Mouse (Mus musculus) heart, postnatal 4 days (tissue): Measurements from ENCODE around the gene Rbmx. TPM values are rescaled to one million over a fixed set of nuclear protein-coding genes. Genes with fewer than 3 reads are reported as not detected.

Source experiments
- DNase-seq: peaks from one replicate; pipeline ENCODE4 v3.0.0; 2021
- total RNA-seq, 2 experiments: library from RNA; stranded (reverse); gene quantifications; 2 replicates each; pipeline ENCODE4 v1.2.3; 2021

The Rbmx gene
- 10 to 100 TPM; 73.6 to 77.3 TPM for total RNA-seq

DNA sequence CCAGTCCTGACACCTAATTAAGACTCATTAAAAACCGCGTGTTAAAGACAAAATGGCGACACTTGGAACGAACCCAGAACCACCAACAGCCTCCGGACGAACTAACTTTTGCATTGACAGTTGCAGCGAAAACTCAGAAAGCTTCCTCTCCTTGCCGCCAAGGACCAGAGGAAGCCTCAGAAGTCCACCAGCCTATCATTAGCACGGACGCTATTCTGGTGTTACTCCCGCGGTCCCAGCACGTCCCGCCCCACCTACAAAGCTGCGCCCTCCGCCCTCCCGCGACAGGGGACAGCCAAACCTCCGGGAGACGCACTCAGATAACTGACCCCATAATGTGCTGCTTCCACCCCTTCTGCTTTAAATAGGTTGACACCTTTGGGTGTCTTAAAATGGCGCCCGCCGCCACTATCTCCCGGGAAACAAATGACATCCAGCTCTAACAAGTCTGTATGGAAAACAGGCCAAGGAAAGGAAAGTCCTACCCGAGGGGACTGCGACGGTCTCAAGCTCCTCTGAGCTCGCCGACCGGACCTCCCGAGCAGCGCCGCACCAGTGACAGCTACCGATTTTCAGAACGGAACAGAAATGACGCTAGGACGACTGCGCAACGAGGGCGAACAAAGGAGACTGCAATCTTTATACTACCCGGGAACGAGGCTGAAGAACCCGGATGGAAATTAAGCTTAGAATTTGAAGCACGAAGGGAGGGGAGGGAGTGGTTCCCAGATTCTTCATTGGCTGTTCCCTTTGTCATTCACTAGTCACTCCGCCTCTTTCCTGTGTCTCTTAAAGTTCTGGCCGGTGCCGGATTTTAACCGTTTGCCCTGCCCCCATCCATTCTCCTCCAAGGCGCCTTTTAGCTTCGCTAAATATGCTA lies at the start of gene Rbmx:
Gene Rbmx (minus strand): TSS at position 670 of the 880 bp plus-strand sequence.
- DNase-seq: peak; percentile 86

DNA sequence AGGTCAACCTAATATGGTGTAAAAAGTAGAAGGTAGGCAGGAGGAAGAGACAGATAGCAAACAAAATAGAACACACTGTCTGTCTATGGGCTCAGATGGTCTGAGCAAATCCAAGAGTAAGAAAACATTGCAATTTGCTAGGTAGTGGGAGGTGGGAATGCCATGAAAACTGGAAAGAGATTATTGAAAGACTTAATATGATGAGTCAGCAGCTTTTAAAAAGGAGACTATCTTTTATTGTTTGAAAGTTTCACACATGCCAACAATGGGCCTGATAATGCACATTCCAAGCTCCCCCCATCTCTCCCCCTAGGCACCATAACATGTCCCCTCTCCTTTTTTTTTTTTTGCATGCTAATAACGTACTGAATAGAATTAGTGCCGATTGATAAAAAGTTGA lies 41.1 kb upstream of the Rbmx start:
- no peak for DNase-seq

DNA sequence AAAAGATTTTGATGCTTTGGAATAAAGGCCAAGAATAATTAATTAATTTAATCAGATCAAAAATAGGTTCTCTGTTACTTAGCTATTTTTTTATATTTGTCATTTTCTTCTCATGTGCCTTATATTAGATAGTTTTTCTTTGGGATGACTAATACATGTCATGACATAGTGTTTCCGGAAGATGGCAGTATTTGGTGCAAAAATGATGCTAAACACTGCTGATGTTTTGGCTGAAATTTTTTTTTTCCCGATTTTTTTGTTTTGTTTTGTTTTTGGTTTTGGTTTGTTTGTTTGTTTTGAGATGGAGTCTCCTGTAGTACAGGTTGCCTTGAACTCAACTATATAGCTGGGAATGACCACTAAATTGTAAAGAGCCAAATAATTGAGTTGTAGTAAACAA lies 38.8 kb upstream of the Rbmx start:
- DNase-seq: no peak

DNA sequence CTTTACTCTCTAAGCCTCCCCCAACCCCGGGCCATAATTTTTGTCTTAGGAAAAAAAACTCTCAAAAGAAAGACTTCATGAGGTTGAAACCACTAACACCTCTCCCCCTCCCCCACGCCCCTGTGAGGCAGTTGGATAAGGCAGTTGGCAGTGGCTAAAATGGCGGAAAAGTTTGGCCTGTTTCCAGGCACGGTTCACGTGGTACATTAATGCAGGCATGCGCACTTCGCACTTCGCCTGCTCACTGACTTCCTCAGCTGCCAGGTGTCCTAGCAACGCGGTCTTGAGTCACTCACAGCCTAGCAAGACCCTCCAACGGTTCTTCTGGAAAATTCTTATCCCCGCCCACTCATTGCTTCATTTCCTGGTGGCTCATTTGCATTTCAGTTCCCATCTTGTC lies 15.9 kb upstream of the Rbmx start, which contains the start of gene Gm364:
Gene Gm364 (plus strand): TSS at position 386 of the 400 bp plus-strand sequence.
- DNase-seq: no peak

- DNase-seq: no peak
Measured at GRCm38 (mm10) chrX:57403651-57404050, 10.8 kb upstream of the Rbmx start.

DNA sequence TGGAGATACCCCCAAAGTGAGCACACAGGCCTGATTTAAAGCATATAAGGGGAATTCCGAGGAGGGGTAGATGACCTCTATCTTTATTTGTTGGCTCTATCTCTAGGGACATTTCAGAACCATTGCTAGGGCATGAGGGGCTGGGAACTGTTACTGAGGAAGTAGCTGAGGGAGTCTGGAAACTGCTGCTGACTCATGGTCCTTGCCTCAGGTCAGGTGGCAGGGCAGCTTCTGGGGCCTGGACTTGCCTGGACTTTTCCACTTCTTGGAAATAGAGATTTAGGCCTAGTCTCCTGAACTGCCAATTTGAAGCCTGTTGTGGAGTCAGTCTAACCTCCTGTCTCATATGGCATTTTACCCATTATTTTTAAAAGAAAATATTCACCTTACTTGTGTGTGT lies 8.6 kb upstream of the Rbmx start:
- DNase-seq: no peak

- DNase-seq: no peak
Measured at GRCm38 (mm10) chrX:57393412-57393811, 576 bp upstream of the Rbmx start.

- no peak for DNase-seq
Measured at GRCm38 (mm10) chrX:57380915-57381314, 11.9 kb downstream of the Rbmx start.

DNA sequence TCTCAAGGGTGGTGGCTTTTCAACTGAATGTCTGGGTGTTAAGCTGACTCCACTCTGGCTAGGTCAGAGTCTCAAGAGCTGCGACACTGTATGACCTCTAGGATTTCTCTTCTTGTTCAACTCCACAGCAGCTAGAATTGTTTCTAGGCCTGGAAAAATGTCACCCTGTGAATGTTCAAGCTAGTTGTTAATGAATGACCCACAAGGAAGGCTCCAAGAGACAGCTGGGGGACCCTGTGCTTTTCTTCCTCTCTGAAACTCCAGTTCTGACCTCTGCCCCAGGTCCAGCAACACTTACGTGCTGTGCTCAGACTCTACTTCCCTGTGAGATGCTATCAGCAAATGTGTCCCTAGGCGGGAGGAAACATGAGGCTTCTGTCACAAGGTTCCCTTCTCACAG lies 14.3 kb downstream of the Rbmx start:
- DNase-seq: no peak

DNA sequence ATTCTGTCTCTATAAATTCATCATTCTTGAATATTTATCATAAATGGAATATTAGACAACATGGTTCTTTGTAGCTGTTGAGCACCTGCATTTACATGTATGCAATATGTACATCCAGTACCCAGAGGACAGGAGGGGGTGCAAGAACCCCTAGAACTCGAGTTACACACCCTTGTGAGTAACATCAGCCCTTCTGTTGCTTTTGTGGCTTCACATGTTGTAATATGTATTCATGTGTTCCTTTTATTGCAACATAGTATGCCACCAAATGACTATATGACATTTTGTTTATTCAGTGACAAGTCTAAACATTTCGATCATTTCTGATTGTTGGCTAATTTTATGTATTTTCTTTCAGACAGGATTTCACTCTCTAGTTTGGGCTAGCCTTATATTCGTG lies 15.7 kb downstream of the Rbmx start:
- no peak for DNase-seq

DNA sequence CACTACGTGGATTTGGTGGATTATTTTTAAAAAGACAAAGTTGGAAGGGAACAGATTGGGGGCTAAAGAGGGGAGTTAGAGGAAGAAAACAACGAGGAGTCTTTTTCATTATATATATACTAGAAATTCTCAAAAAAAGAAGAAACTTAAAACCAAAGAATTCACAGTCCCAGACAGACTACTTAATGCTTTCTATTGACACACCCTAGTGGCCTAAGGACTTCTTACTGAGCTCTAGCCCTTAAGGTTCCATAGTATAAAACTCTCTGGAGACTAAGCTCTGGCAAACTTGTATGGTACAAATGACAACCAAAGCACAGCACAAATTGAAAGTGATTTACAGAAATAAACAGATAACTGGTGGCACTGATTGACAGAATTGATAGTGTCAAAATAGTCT lies 18.8 kb downstream of the Rbmx start:
- DNase-seq: no peak

DNA sequence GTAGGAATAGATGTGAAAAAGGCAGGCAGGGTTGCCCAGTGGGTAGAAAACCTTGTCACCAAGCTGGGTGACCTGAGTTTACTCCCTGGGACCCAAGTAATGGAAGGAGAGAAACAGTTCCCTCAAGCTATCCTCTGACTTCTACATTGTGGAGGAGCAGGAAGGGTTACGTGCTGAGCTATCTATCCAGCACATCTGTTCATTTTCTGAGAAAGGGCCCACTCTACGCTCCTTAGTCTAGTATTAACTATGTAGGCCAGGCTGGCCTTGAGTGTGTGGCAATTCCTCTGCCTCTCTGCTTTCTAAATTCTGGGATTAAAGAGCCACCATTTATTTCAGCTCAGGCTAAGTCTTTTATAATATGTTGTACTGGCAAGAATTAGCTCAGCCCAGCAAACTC lies 19.3 kb downstream of the Rbmx start:
- DNase-seq: no peak

- DNase-seq: no peak
Measured at GRCm38 (mm10) chrX:57372965-57373364, 19.9 kb downstream of the Rbmx start.

DNA sequence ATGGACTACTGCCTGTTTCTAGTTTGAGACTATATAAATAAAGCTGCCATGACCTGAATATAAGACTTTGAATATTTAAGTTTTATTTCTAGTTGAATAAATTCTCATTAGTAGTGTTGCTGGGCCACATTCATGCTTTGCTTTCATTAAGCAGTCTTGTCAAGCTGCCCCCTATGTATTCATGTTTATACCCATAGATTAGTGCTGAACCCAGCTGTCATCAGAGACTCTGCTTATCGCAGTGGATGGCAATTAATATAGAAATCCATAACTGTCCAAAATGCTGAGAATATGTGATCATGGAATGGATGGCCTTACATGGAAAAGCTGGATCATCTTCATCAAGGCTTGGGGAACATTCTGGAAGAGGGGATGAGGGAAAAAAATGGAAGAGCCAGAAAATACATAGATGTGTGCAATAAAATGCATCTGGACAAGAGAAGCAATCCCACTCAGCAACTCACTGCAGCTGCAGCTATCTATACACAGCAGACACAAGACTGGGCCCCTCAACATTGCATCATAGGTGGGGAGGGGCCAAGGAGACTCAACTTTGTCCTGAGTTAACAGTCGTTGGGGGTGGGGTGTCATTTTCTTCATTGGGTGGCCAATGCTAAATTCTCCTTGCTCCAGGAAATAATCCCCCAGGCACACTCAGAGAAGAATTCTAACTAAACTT lies 27.8 kb downstream of the Rbmx start:
- DNase-seq: no peak

DNA sequence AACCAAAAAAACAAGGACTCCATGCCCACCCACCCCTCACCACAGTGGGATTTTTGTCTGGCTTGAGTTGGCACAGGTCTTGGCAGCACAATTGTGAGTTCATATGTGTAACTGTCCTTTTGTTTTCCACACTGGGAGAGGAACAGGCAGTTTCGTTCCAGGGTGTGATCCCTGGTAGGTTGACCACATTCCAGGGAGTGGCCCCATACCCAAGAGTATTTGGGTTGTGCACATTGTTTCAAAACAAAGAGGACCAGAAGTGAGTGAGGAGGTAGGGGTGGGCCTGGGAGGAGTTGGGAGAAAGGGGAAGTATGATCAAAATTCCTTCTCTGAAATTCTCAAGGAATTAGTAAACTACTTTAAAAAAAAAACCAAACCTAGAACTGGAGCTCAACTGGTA lies 33.5 kb downstream of the Rbmx start:
- DNase-seq: no peak

DNA sequence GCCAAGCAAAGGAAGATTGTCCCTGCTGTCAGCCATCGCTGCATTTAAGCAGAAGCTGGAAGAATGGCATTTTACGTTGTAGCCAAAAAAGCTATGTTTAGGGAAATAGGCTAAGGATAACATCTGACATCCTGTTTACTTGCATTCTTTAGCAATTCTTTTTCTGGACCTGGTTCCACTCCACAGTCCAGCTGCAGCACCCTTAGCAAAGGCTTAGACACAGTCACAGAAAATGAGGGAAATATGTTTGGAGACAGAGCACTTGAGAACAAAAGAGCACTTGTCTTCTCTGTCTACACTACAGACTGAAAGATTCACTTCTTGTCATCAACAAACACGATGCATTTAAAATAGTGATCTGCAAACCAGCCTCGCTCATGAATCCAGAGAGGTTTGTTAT lies 53.6 kb downstream of the Rbmx start:
- peak; percentile 6 for DNase-seq

- peak; percentile 10 for DNase-seq
Measured at GRCm38 (mm10) chrX:57338371-57339211, 54.2 kb downstream of the Rbmx start, which contains the start of gene Arhgef6. Arhgef6 (minus strand) TSS chrX:57338729.

DNA sequence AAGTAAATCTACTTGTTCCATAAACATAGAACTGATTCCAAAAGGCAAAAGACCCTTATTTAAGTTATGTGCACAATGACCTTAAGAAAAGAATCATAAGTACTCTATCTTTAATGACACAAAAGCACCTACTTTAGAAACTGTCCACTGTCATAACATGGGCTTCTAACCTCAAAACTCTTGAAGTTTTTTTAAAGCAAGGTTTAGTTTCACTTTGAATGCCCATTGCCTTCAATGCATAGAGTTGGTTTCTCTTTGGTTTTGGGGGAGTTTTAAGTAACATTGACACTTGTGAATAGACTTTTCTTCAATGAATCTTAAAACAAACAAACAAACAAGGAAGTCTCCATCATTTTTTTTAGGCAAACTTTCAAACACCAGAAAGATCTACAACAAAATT lies 55.3 kb downstream of the Rbmx start:
- DNase-seq: no peak

DNA sequence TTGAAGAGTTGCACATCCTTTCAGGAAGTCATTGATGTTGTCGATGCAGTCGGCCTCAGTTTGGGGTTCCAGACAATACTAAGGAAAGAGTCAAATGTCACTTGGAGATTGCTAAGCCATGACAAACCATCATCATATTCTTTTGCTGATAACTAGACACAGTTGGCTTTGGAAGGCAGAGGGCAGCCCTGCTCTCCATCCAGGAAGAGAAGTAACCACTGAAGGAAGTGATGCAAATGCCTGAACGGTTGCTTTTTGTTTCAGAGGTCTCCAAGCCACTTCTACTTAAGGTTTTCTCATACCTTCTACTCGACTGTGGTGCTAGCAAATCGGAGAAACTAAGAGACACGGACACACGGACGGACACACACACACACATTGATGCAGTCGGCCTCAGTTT lies 55.9 kb downstream of the Rbmx start:
- no peak for DNase-seq

- DNase-seq: no peak
Measured at GRCm38 (mm10) chrX:57335313-57335712, 57.5 kb downstream of the Rbmx start.
